Mouse (Mus musculus): ENCODE results near the gene Mettl11b.

Gene Mettl11b

GRCm38 (mm10) chr1:163656432-163656831, 68.6 kb downstream of the Mettl11b start:
- in situ Hi-C loops (cut with MboI), result no loop called here
